Mouse (Mus musculus) adrenal gland, postnatal 4 days (tissue): ENCODE data around the gene Slc10a7. TPM values are rescaled to one million over a fixed set of nuclear protein-coding genes. Genes with fewer than 3 reads are reported as not detected.
"Not testable (repeated sequence)": the region's sequence is repeated elsewhere in the genome, so short reads cannot be mapped to it uniquely, and the experiment has no call there.

Experiments
- DNase-seq, 2 experiments: peaks; one replicate each; pipeline ENCODE4 v3.0.0; 2021 to 2022; ENCODE audit warnings: low spot score in 2 of 2, mixed read lengths in 2 of 2
- total RNA-seq, 2 experiments: library from RNA; stranded (reverse); gene quantifications; 2 replicates each; pipeline ENCODE4 v1.2.3; 2021

Slc10a7 gene
- total RNA-seq, 2 experiments from 2014 or later = 23.4 to 27.0 TPM

DNA sequence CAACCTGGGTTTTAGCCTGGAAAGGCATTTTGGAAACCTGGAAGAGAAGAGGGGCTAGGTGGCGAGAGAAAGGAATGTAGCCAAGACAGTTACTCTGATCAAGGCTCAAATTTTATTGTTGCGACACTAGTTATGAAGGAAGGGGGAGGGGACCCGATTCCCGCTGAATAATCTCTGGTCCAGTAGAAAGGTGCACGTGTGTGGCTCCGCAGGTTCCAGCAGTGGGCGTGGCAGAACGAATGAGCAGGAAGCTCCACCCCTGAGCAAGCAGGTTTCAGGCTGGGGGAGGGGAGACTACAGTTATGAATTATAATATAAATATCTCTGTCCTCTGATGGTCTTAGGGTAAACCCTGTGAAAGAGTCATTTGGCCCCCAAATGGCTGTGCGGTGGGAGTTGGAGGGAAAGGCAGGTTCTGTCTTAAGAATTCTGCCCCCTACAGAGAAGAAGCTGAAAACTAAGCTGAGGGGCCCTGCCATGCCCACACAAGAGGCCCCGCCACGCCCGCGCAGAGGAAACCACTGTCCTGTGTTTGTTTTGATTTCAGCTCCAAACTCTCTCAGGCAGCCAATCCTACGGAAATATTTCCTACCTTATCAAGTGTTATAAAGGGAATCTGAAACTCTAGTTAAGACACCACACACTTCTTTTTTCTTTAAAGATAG is 36.1 kb downstream of the Slc10a7 start:
- DNase-seq = not testable (repeated sequence)

- no peak for DNase-seq
Measured at GRCm38 (mm10) chr8:78549971-78550751, 41.0 kb downstream of the Slc10a7 start.

- DNase-seq = no peak
Measured at GRCm38 (mm10) chr8:78550752-78551134, 41.6 kb downstream of the Slc10a7 start.

DNA sequence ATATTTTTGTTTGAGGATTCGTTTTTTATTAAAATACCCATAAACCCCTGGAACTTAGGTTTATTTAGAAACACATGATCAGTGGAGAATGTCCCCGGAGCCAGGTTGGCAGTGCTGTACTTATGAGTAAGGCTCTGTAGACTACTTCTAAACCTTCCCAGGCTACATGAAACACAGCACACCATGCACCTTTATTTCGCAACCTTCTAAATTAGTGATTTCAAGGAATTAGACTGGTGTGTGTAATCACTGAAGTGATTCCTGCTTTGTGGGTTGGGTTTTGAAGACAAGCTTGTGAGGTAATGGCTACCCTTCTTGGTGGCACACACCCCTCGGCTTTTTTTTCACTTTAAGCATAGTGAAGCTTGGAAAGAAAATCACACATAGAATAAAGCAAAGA is 46.7 kb downstream of the Slc10a7 start:
- no peak for DNase-seq

DNA sequence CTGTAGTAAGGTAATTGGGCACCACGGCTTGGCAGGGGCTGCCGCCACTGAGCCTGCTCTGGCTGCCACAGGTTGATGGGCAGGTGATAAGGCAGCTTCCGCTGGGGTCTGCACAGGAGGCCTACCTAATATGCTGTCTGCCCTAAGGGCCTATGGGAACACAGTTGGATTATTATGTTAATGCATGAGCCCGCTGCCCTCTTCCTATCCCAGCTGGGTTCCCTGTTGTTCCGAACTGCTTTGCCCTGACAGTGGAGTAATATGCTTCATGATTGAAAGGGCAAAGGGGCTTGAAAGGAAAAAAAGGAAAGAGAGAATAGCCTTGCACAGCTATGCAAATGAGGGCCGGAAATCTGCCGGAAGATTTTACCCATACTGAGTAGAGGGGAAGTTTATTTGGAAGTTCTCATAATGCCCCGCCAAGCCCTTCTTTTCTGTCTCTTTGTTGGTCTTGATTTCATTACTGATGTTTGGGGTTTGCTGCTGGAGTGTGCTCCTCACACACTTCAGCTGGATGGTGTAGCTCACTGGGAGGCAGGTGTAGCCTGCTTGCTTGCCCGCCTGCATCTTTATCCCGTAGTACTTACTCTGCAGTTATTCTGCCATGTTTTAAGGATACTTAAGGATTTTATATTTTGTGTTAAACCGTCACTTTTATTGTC is 47.8 kb downstream of the Slc10a7 start:
- DNase-seq = no peak

- no peak for DNase-seq
Measured at GRCm38 (mm10) chr8:78561620-78562019, 52.5 kb downstream of the Slc10a7 start.

- DNase-seq = no peak
Measured at GRCm38 (mm10) chr8:78563466-78564058, 54.4 kb downstream of the Slc10a7 start.

DNA sequence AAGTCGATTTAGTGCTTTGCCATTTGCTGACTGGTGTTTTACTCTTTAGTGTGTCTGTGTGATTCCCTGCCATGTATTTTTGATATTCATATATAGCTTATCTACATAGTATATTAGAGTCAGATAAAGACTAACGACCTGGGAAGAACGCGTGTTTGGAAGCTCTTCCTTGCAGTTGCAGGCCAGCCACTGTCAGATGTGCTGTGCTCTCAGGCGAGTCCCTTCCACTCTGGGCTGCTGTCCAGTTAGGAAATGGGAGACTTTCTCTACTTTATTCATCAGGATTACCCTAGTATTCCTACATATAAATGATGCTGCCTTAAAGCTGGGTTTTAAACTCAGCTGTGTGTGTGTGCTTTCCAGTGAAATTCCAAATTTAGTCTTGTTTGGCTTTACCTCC is 55.1 kb downstream of the Slc10a7 start:
- DNase-seq = no peak

GRCm38 (mm10) chr8:78568196-78568595 is 59.0 kb downstream of the Slc10a7 start:
- DNase-seq = no peak

GRCm38 (mm10) chr8:78571528-78571927 is 62.4 kb downstream of the Slc10a7 start:
- no peak for DNase-seq

DNA sequence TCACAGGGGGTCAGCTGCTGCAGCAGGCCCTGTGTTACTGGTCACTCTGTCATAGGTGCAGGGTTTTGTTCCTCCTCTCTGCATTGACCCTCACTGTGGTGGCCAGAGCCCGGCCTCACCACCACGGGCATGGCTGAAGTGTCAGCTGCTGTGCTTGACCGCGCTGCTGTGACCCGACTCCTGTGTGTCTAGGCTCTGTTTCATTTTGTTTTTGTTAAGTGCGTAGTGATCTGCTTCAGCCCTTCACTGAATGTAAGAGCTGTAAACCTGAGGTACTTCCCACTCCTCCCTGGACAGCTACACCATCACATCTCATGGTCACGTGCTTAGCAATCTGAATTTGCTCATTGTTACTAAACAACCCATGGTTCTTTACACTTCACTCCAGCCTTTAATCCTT is 65.1 kb downstream of the Slc10a7 start:
- no peak for DNase-seq

- DNase-seq = no peak
Measured at GRCm38 (mm10) chr8:78577569-78577968, 68.4 kb downstream of the Slc10a7 start.

GRCm38 (mm10) chr8:78578036-78578435 is 68.9 kb downstream of the Slc10a7 start:
- DNase-seq = no peak

DNA sequence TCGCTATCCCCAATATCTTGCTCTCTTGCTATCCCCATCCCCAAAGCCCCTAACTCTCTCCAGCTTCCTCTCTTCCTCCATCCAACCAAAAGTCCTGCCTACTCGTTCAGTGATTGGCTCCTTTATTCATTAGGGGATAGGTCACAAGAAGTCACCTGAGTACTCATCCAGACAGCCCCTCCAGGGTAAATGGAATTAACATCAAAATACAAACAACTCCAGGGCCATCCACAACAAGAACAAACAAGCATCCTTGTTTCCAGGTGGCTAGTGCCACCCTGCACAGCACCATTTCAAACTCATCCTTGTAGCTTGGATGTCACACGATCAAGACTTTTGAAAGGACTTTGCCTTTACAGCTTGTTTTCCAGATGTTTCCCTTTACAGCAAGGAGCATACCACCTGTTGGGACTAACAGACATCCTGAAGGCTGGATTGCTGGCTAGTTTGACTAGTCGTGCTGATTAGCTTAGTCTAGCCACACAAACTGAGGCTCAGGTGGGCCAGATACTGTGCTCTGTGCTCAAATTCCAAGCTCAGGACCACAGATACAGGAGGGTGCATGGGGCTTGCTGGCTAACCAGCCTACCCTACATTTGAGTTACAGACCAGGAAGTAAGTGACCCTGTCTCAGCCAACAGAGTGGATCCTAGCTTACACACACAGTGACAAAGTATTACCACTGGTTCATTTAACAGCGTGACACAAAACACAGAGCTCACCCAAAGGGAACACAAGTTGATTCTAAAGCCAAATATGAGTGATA is 75.0 kb downstream of the Slc10a7 start:
- DNase-seq = no peak

DNA sequence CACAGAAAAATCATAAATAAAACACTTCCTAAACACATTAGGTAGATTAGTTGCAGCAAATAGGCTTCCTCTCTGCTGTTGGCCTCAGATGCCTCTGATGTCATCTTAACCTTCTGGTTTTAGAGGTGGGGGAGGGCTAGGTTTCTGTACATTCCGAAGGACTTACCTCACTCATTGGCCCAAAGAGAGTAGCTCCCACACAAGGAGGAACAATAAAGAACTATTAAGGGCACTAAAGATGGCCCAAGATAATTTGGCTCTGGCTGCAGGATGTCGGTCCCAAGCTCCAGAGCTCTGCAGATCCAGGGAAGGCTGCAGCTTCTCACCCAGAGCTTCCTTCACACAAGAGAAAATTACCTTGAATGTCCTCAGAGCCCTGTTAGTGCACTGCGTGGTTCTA is 75.7 kb downstream of the Slc10a7 start:
- no peak for DNase-seq

GRCm38 (mm10) chr8:78595481-78595908 is 86.3 kb downstream of the Slc10a7 start:
- DNase-seq = peak in 1 of 2 experiments; percentile 20

GRCm38 (mm10) chr8:78598237-78598636 is 89.1 kb downstream of the Slc10a7 start:
- peak in 1 of 2 experiments; percentile 13 for DNase-seq

- no peak for DNase-seq
Measured at GRCm38 (mm10) chr8:78603084-78603483, 93.9 kb downstream of the Slc10a7 start.

DNA sequence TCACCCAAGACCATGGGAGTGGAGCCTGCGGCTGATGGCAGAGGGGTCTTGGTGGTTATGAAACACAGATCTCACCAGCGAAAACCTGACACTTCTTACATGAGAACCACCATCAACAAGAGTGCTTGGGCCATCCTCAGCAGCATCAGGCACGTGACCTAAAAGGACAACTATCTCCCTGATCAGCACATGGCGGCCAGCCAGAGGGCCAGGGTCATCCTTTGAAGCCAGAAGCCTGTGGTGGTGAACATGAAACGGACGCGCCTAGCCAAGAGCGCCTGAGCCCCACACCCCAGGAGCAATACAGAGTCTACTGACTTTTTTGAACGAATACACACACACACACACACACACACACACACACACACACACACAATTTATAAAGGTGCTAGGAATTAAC is 95.3 kb downstream of the Slc10a7 start:
- peak in 1 of 2 experiments; percentile 12 for DNase-seq

- no peak for DNase-seq
Measured at GRCm38 (mm10) chr8:78609301-78609700, 100.2 kb downstream of the Slc10a7 start.

- no peak for DNase-seq
Measured at GRCm38 (mm10) chr8:78611019-78611418, 101.9 kb downstream of the Slc10a7 start.
